Mouse (Mus musculus) spleen, adult 2 months (tissue): Measurements from ENCODE around the gene Rell1.

Experiments
- CTCF ChIP-seq: fragments of 200-500 bp; IDR thresholded peaks from 2 replicates; pipeline ENCODE4 v1.5.1; 2011; ENCODE audit warnings: mild to moderate bottlenecking, inconsistent platforms; ENCODE audit not compliant: insufficient read depth, insufficient read length, insufficient replicate concordance; ENCODE audit errors: extremely low read depth
- POLR2A ChIP-seq: fragments of 200-500 bp; IDR thresholded peaks from 2 replicates; pipeline ENCODE4 v1.6.1; 2011; ENCODE audit warnings: low read depth, low read length, inconsistent platforms

GRCm38 (mm10) chr5:63970281-63970732, 1.6 kb upstream of the Rell1 start:
- TF ChIP-seq CTCF (no peak), POLR2A (no peak)
